Comparison of ENCODE assay signal across 19 mouse cellular contexts in genomic region chr7:27276021-27276420, GRCm38 (mm10). TPM values are rescaled to one million over a fixed set of nuclear protein-coding genes. Genes with fewer than 3 reads are reported as not detected.
DNase-seq lines count a peak whose midpoint lies in the region; ATAC-seq lines count a peak whose summit lies in the region.
"Had no signal": no experiment of that assay in that cellular context is flagged by ENCODE, and none has a peak within 500 bp of the region (broad histone marks: within the 10 kb centered on the region; RNA-seq: fewer than 3 reads in every experiment).

No protein-coding gene starts in this region.

- H3K4me3 ChIP-seq in liver, embryonic 13.5 days (replicated peaks) = no peak overlapping the region
- H3K4me3 ChIP-seq in neural tube, embryonic 15.5 days (replicated peaks) = no peak overlapping the region
- H3K4me3 ChIP-seq: erythroblast, embryonic 14.5 days; gastrocnemius, adult 2 months; hindbrain, embryonic 13.5 days had no signal

- peaks cover 16% of the 10 kb centered on the region for H3K4me1 ChIP-seq in liver, embryonic 13.5 days (replicated peaks)
- no peaks in the 10 kb centered on the region for H3K4me1 ChIP-seq in neural tube, embryonic 15.5 days
- H3K4me1 ChIP-seq: hindbrain, embryonic 13.5 days had no signal

- H3K9me3 ChIP-seq in liver, embryonic 13.5 days (replicated peaks) = peaks cover 4% of the 10 kb centered on the region; the same call in 1 of the 2 replicates
- no peaks in the 10 kb centered on the region for H3K9me3 ChIP-seq in neural tube, embryonic 15.5 days (replicated peaks)
- H3K9me3 ChIP-seq: hindbrain, embryonic 13.5 days had no signal

- peak; percentile 12 for DNase-seq in thymus, postnatal 0 days (ENCODE audit: low spot score)
- no peak for DNase-seq in thymus, postnatal 10 days (ENCODE audit: low spot score in 2 of 2)
- peak; percentile 29 for DNase-seq in c-Kit-positive CD71-negative TER-119-negative erythroid progenitor cells, embryonic 14.5 days (ENCODE audit: low read depth)
- DNase-seq in liver, embryonic 13.5 days = peak; percentile 40
- no peak for DNase-seq in embryo, embryonic 9.5 days (ENCODE audit: extremely low spot score)
- DNase-seq in adrenal gland, adult 8-10 months = no peak
- DNase-seq: adrenal gland, adult 2 months; cerebellum, adult 9-11 months; embryo, embryonic 11 days; forebrain, postnatal 0 days; gastrocnemius, adult 2 months; heart, adult 18-20 months; kidney, adult 9 months; lung, postnatal 14 days; right cerebral cortex, adult 18-20 months had no signal

- ATAC-seq in liver, embryonic 13.5 days (ENCODE audit: low read depth) = peak; percentile 65
- no peak for ATAC-seq in neural tube, embryonic 15.5 days (ENCODE audit: low FRiP score)
- ATAC-seq: forebrain, postnatal 0 days had no signal

- no peak overlapping the region for H3K4me2 ChIP-seq in liver, embryonic 13.5 days
- no peak overlapping the region for H3K4me2 ChIP-seq in neural tube, embryonic 15.5 days
- H3K4me2 ChIP-seq: hindbrain, embryonic 13.5 days; midbrain, embryonic 11.5 days had no signal

- peaks cover 12% of the 10 kb centered on the region; the same call in 1 of the 2 replicates for H3K36me3 ChIP-seq in liver, embryonic 13.5 days
- H3K36me3 ChIP-seq in neural tube, embryonic 15.5 days = peaks cover 85% of the 10 kb centered on the region

- H3K9ac ChIP-seq in liver, embryonic 13.5 days = no peak overlapping the region
- H3K9ac ChIP-seq in neural tube, embryonic 15.5 days (replicated peaks) = no peak overlapping the region
- H3K9ac ChIP-seq: forebrain, postnatal 0 days; hindbrain, embryonic 13.5 days had no signal

- no peaks in the 10 kb centered on the region for H3K27me3 ChIP-seq in liver, embryonic 13.5 days
- no peaks in the 10 kb centered on the region for H3K27me3 ChIP-seq in neural tube, embryonic 15.5 days (replicated peaks)
- H3K27me3 ChIP-seq: hindbrain, embryonic 13.5 days had no signal

- 26% methylated on average over 7 of the region's 7 CpGs for WGBS in liver, embryonic 13.5 days (ENCODE audit: insufficient replicate concordance)
- 57% methylated on average over 7 of the region's 7 CpGs for WGBS in neural tube, embryonic 15.5 days

- no peak overlapping the region for H3K27ac ChIP-seq in liver, embryonic 13.5 days
- H3K27ac ChIP-seq in neural tube, embryonic 15.5 days (replicated peaks) = no peak overlapping the region
- H3K27ac ChIP-seq: gastrocnemius, adult 2 months; hindbrain, embryonic 13.5 days had no signal

RNA-seq across cellular contexts. Expression of gene Numbl, which starts 17.8 kb away (rescaled TPM):
- polyA plus RNA-seq in thymus, postnatal 0 days (2015; fragmentation: Nextera tagmentation; extraction: Ambion mirVana) = 3.2 and 3.5 TPM in 2 replicates
- 1.7 TPM in 2 replicates for polyA plus RNA-seq in liver, embryonic 13.5 days (2015; fragmentation: Nextera tagmentation; extraction: Ambion mirVana)
- 10 to 100 TPM in 3 of 4 experiments, 1 to 10 TPM in 1; 8.9 to 16.2 (median 14.1) TPM for total RNA-seq in adrenal gland, adult 8-10 months (2022)
- polyA plus RNA-seq in neural tube, embryonic 15.5 days (2015; fragmentation: Nextera tagmentation; extraction: Ambion mirVana) = 47.7 and 60.7 TPM in 2 replicates

RNA-seq across cellular contexts. Expression of gene Coq8b, which starts 43.2 kb away (rescaled TPM):
- polyA plus RNA-seq in thymus, postnatal 0 days (2015; fragmentation: Nextera tagmentation; extraction: Ambion mirVana) = 15.8 and 15.9 TPM in 2 replicates
- polyA plus RNA-seq in liver, embryonic 13.5 days (2015; fragmentation: Nextera tagmentation; extraction: Ambion mirVana) = 15.1 and 17.7 TPM in 2 replicates
- total RNA-seq in adrenal gland, adult 8-10 months (2022) = 10 to 100 TPM; 42.5 to 85.7 (median 61.0) TPM
- 20.1 and 20.9 TPM in 2 replicates for polyA plus RNA-seq in neural tube, embryonic 15.5 days (2015; fragmentation: Nextera tagmentation; extraction: Ambion mirVana)

RNA-seq across cellular contexts. Expression of gene Itpkc, which starts 47.6 kb away (rescaled TPM):
- polyA plus RNA-seq in thymus, postnatal 0 days (2015; fragmentation: Nextera tagmentation; extraction: Ambion mirVana) = 2.3 TPM in 2 replicates
- 1.4 and 1.9 TPM in 2 replicates for polyA plus RNA-seq in liver, embryonic 13.5 days (2015; fragmentation: Nextera tagmentation; extraction: Ambion mirVana)
- 10 to 100 TPM; 15.5 to 17.2 (median 16.2) TPM for total RNA-seq in adrenal gland, adult 8-10 months (2022)
- 5.9 and 6.1 TPM in 2 replicates for polyA plus RNA-seq in neural tube, embryonic 15.5 days (2015; fragmentation: Nextera tagmentation; extraction: Ambion mirVana)

Comparison
In these comparisons a context has a peak if more than half of its experiments do, and no peak if none do; other contexts are left out.
1. DNase-seq: peak in thymus, postnatal 0 days (single experiment), c-Kit-positive CD71-negative TER-119-negative erythroid progenitor cells, embryonic 14.5 days (single experiment) and liver, embryonic 13.5 days (single experiment); none in thymus, postnatal 10 days (0 of 2), embryo, embryonic 9.5 days (single experiment) and adrenal gland, adult 8-10 months (single experiment).
2. RNA of gene Numbl, which starts 17.8 kb away (polyA plus RNA-seq): 47.7 to 60.7 TPM in neural tube, embryonic 15.5 days; 3.2 to 3.5 TPM in thymus, postnatal 0 days and 1.7 TPM in liver, embryonic 13.5 days; every median in the first group is over 10 times any median in the second.